Mouse (Mus musculus): ENCODE measurements around the gene Sds.

- TF ChIP-seq CTCF (IDR thresholded peaks at IDR 0.05; ENCODE audit: borderline replicate concordance, insufficient read depth, low read length) (no peak), POLR2A (IDR thresholded peaks at IDR 0.05; ENCODE audit: low read depth, low read length) (no peak)
Measured at GRCm38 (mm10) chr5:120464321-120464720, 12.0 kb upstream of the Sds start.
